Mouse (Mus musculus) thymus, postnatal 4 days (tissue): ENCODE data around the gene Ccdc30.

Source experiments
- DNase-seq: peaks from one replicate; pipeline ENCODE4 v3.0.0; 2021

Gene Ccdc30

GRCm38 (mm10) chr4:119415072-119415753, at the start of gene Ccdc30:
Gene Ccdc30, minus strand, starts transcription at chr4:119415521.
- DNase-seq = peak; percentile 92

- peak; percentile 68 for DNase-seq
These were observed 48.6 kb upstream of the Ccdc30 start for GRCm38 (mm10) chr4:119463756-119464419.

GRCm38 (mm10) chr4:119462858-119463755, 47.8 kb upstream of the Ccdc30 start:
- DNase-seq = peak; percentile 82

- DNase-seq = no peak
These were observed 47.1 kb upstream of the Ccdc30 start for GRCm38 (mm10) chr4:119462457-119462856.

GRCm38 (mm10) chr4:119460728-119461141, 45.4 kb upstream of the Ccdc30 start:
- DNase-seq = no peak

GRCm38 (mm10) chr4:119460296-119460695, 45.0 kb upstream of the Ccdc30 start:
- peak; percentile 68 for DNase-seq

GRCm38 (mm10) chr4:119453533-119453932, 38.2 kb upstream of the Ccdc30 start:
- no peak for DNase-seq

- DNase-seq = no peak
These were observed 37.8 kb upstream of the Ccdc30 start for GRCm38 (mm10) chr4:119453128-119453527.

- DNase-seq = no peak
These were observed 35.1 kb upstream of the Ccdc30 start for GRCm38 (mm10) chr4:119450436-119450835.

GRCm38 (mm10) chr4:119447786-119448185, 32.5 kb upstream of the Ccdc30 start:
- DNase-seq = no peak

GRCm38 (mm10) chr4:119447261-119447660, 31.9 kb upstream of the Ccdc30 start:
- DNase-seq = no peak

- no peak for DNase-seq
These were observed 27.2 kb upstream of the Ccdc30 start for GRCm38 (mm10) chr4:119442539-119442938.

GRCm38 (mm10) chr4:119441836-119442235, 26.5 kb upstream of the Ccdc30 start:
- DNase-seq = no peak

GRCm38 (mm10) chr4:119437936-119438335, 22.6 kb upstream of the Ccdc30 start:
- DNase-seq = no peak

GRCm38 (mm10) chr4:119430678-119431077, 15.4 kb upstream of the Ccdc30 start:
- peak; percentile 74 for DNase-seq

- DNase-seq = no peak
These were observed 12.4 kb upstream of the Ccdc30 start for GRCm38 (mm10) chr4:119427680-119428079.

- DNase-seq = no peak
These were observed 10.3 kb upstream of the Ccdc30 start for GRCm38 (mm10) chr4:119425601-119426000.

GRCm38 (mm10) chr4:119425077-119425476, 9.8 kb upstream of the Ccdc30 start:
- no peak for DNase-seq

GRCm38 (mm10) chr4:119422294-119422964, 7.1 kb upstream of the Ccdc30 start, which contains the start of the genes Ppcs and Zmynd12:
Gene Ppcs, minus strand, starts transcription at chr4:119422420.
Gene Zmynd12, plus strand, starts transcription at chr4:119422814.
- DNase-seq = peak; percentile 93

- no peak for DNase-seq
These were observed 6.6 kb upstream of the Ccdc30 start for GRCm38 (mm10) chr4:119421921-119422293.

GRCm38 (mm10) chr4:119421191-119421590, 5.9 kb upstream of the Ccdc30 start:
- no peak for DNase-seq

GRCm38 (mm10) chr4:119417894-119418293, 2.6 kb upstream of the Ccdc30 start:
- DNase-seq = no peak

GRCm38 (mm10) chr4:119417270-119417669, 1.9 kb upstream of the Ccdc30 start:
- no peak for DNase-seq
